Mouse (Mus musculus): Measurements from ENCODE around the gene Vdac2. TPM values are rescaled to one million over a fixed set of nuclear protein-coding genes. Genes with fewer than 3 reads are reported as not detected.

The Vdac2 gene
- total and polyA plus RNA-seq, 2 experiments from 2014 or later, result 197 to 328 TPM

- peaks cover 7% of the 10 kb centered on the region; the same call in 1 of the 2 replicates for H3K36me3 ChIP-seq (ENCODE audit: insufficient read depth, low read length)
- ATAC-seq (no peak), DNase-seq (ENCODE audit: low spot score) (no peak)
- H3K27me3 ChIP-seq (ENCODE audit: insufficient read depth, low read length), result no peaks in the 10 kb centered on the region
- no peak overlapping the region for H3K27ac ChIP-seq
- no peak overlapping the region for H3K9ac ChIP-seq (replicated peaks; ENCODE audit: low read length)
- no peak for TF ChIP-seq CTCF (IDR thresholded peaks at IDR 0.05; ENCODE audit: low read depth)
- WGBS, result 95% methylated on average over 6 of the region's 6 CpGs
- no peak overlapping the region for H3K4me2 ChIP-seq (ENCODE audit: low read depth, low read length)
- H3K9me3 ChIP-seq (ENCODE audit: low read length), result no peaks in the 10 kb centered on the region
- H3K4me1 ChIP-seq (ENCODE audit: insufficient read depth, low read length), result no peaks in the 10 kb centered on the region
- no peak overlapping the region for H3K4me3 ChIP-seq (ENCODE audit: low read length)
These were observed 32.8 kb upstream of the Vdac2 start for GRCm38 (mm10) chr14:21792250-21792649.

- Histone ChIP-seq H3K9me3 (ENCODE audit: low read length) (no peaks in the 10 kb centered on the region), H3K9ac (replicated peaks; ENCODE audit: low read length) (no peak overlapping the region), H3K4me2 (ENCODE audit: low read depth, low read length) (no peak overlapping the region), H3K4me1 (ENCODE audit: insufficient read depth, low read length) (no peaks in the 10 kb centered on the region), H3K27me3 (ENCODE audit: insufficient read depth, low read length) (no peaks in the 10 kb centered on the region), H3K36me3 (ENCODE audit: insufficient read depth, low read length) (no peaks in the 10 kb centered on the region), H3K27ac (no peak overlapping the region), H3K4me3 (ENCODE audit: low read length) (no peak overlapping the region)
- 97% methylated on average over 4 of the region's 4 CpGs for WGBS
- ATAC-seq, result no peak
- DNase-seq (ENCODE audit: low spot score), result no peak
- no peak for TF ChIP-seq CTCF (IDR thresholded peaks at IDR 0.05; ENCODE audit: low read depth)
These were observed 24.4 kb upstream of the Vdac2 start for GRCm38 (mm10) chr14:21800641-21801040.

GRCm38 (mm10) chr14:21801624-21802023 lies 23.4 kb upstream of the Vdac2 start:
- DNase-seq (ENCODE audit: low spot score) (peak; percentile 56), ATAC-seq (no peak)
- Histone ChIP-seq H3K4me1 (ENCODE audit: insufficient read depth, low read length) (no peaks in the 10 kb centered on the region), H3K27me3 (ENCODE audit: insufficient read depth, low read length) (no peaks in the 10 kb centered on the region), H3K9me3 (ENCODE audit: low read length) (no peaks in the 10 kb centered on the region), H3K36me3 (ENCODE audit: insufficient read depth, low read length) (no peaks in the 10 kb centered on the region), H3K4me2 (ENCODE audit: low read depth, low read length) (no peak overlapping the region), H3K4me3 (ENCODE audit: low read length) (no peak overlapping the region), H3K9ac (replicated peaks; ENCODE audit: low read length) (no peak overlapping the region), H3K27ac (no peak overlapping the region)
- WGBS, result 48% methylated on average over 7 of the region's 7 CpGs
- no peak for TF ChIP-seq CTCF (IDR thresholded peaks at IDR 0.05; ENCODE audit: low read depth)

GRCm38 (mm10) chr14:21802543-21803206 lies 22.4 kb upstream of the Vdac2 start:
- ATAC-seq (peak; percentile 56), DNase-seq (ENCODE audit: low spot score) (peak; percentile 36)
- Histone ChIP-seq H3K4me2 (ENCODE audit: low read depth, low read length) (no peak overlapping the region), H3K9ac (replicated peaks; ENCODE audit: low read length) (no peak overlapping the region), H3K4me3 (ENCODE audit: low read length) (no peak overlapping the region), H3K4me1 (ENCODE audit: insufficient read depth, low read length) (no peaks in the 10 kb centered on the region), H3K27me3 (ENCODE audit: insufficient read depth, low read length) (no peaks in the 10 kb centered on the region), H3K36me3 (ENCODE audit: insufficient read depth, low read length) (no peaks in the 10 kb centered on the region), H3K27ac (no peak overlapping the region), H3K9me3 (ENCODE audit: low read length) (no peaks in the 10 kb centered on the region)
- 85% methylated on average over 6 of the region's 6 CpGs for WGBS
- TF ChIP-seq CTCF (IDR thresholded peaks at IDR 0.05; ENCODE audit: low read depth), result no peak

GRCm38 (mm10) chr14:21806203-21806602 lies 18.8 kb upstream of the Vdac2 start:
- no peaks in the 10 kb centered on the region for H3K36me3 ChIP-seq (ENCODE audit: insufficient read depth, low read length)
- no peak for TF ChIP-seq CTCF (IDR thresholded peaks at IDR 0.05; ENCODE audit: low read depth)
- no peak overlapping the region for H3K4me3 ChIP-seq (ENCODE audit: low read length)
- no peaks in the 10 kb centered on the region for H3K4me1 ChIP-seq (ENCODE audit: insufficient read depth, low read length)
- ATAC-seq (no peak), DNase-seq (ENCODE audit: low spot score) (no peak)
- H3K4me2 ChIP-seq (ENCODE audit: low read depth, low read length), result no peak overlapping the region
- H3K9ac ChIP-seq (replicated peaks; ENCODE audit: low read length), result no peak overlapping the region
- WGBS, result 77% methylated on average over 2 of the region's 2 CpGs
- no peak overlapping the region for H3K27ac ChIP-seq
- H3K9me3 ChIP-seq (ENCODE audit: low read length), result no peaks in the 10 kb centered on the region
- no peaks in the 10 kb centered on the region for H3K27me3 ChIP-seq (ENCODE audit: insufficient read depth, low read length)

- H3K9ac ChIP-seq (replicated peaks; ENCODE audit: low read length), result no peak overlapping the region
- 87% methylated on average over 3 of the region's 3 CpGs for WGBS
- no peak overlapping the region for H3K27ac ChIP-seq
- ATAC-seq (no peak), DNase-seq (ENCODE audit: low spot score) (no peak)
- no peaks in the 10 kb centered on the region for H3K27me3 ChIP-seq (ENCODE audit: insufficient read depth, low read length)
- no peak for TF ChIP-seq CTCF (IDR thresholded peaks at IDR 0.05; ENCODE audit: low read depth)
- no peak overlapping the region for H3K4me2 ChIP-seq (ENCODE audit: low read depth, low read length)
- H3K4me1 ChIP-seq (ENCODE audit: insufficient read depth, low read length), result no peaks in the 10 kb centered on the region
- no peaks in the 10 kb centered on the region for H3K36me3 ChIP-seq (ENCODE audit: insufficient read depth, low read length)
- H3K9me3 ChIP-seq (ENCODE audit: low read length), result no peaks in the 10 kb centered on the region
- H3K4me3 ChIP-seq (ENCODE audit: low read length), result no peak overlapping the region
These were observed 18.3 kb upstream of the Vdac2 start for GRCm38 (mm10) chr14:21806631-21807160.

- no peak overlapping the region for H3K9ac ChIP-seq (replicated peaks; ENCODE audit: low read length)
- no peak overlapping the region for H3K4me2 ChIP-seq (ENCODE audit: low read depth, low read length)
- 88% methylated on average over 8 of the region's 8 CpGs for WGBS
- DNase-seq (ENCODE audit: low spot score) (no peak), ATAC-seq (no peak)
- H3K4me1 ChIP-seq (ENCODE audit: insufficient read depth, low read length), result no peaks in the 10 kb centered on the region
- H3K4me3 ChIP-seq (ENCODE audit: low read length), result no peak overlapping the region
- H3K9me3 ChIP-seq (ENCODE audit: low read length), result no peaks in the 10 kb centered on the region
- no peak for TF ChIP-seq CTCF (IDR thresholded peaks at IDR 0.05; ENCODE audit: low read depth)
- H3K27me3 ChIP-seq (ENCODE audit: insufficient read depth, low read length), result no peaks in the 10 kb centered on the region
- no peaks in the 10 kb centered on the region for H3K36me3 ChIP-seq (ENCODE audit: insufficient read depth, low read length)
- no peak overlapping the region for H3K27ac ChIP-seq
These were observed 16.7 kb upstream of the Vdac2 start for GRCm38 (mm10) chr14:21808208-21808922.

Data from hindbrain, postnatal 0 days (tissue).